Mouse (Mus musculus) liver, embryonic 18 days (tissue): Measurements from ENCODE around the gene Ano3. TPM values are rescaled to one million over a fixed set of nuclear protein-coding genes. Genes with fewer than 3 reads are reported as not detected.

Experiments used
- polyA plus RNA-seq: library from polyadenylated mRNA; depleted of rRNA; stranded (reverse); fragments of >200 nt; gene quantifications from 2 replicates; pipeline ENCODE4 v1.2.3, GENCODE M21; 2012; rRNA removed

Ano3 gene
- polyA plus RNA-seq, result not detected in 2 replicates

GRCm38 (mm10) chr2:110950823-110951222 lies at the start of gene Ano3:
Gene Ano3, minus strand, starts transcription at chr2:110950923.

DNA sequence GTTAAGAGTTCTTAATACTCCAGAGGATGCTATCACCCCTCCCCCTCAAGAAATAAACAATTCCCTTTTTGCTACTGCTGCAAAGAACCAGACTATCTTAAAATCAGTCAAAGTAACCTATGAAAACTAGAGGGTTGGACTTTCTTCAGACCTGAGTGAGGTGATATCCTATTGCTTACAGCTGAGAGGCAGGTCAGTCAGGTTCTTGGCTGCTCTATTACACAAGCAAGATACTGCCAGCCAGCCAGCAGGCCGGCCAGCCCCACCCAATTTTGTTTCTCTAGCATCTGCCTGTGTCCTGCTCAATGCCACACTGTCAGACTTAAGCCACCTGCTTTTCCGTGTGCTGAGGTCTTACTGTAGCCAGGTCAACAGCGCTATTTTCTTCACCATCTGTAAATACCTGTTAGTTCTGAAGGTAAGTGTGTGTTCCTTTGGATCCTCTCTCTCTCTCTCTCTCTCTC lies 229.4 kb downstream of the Ano3 start, which contains the start of gene Muc15:
TSS of gene Muc15 (plus strand) at position 51 of the 464 bp plus-strand sequence.

Other genes with a start within 250 kb of the Ano3 start
- gene Muc15, start 229.6 kb downstream of the Ano3 start, polyA plus RNA-seq, result not detected in 2 replicates
- gene Gm13941, start 155.1 kb upstream of the Ano3 start, polyA plus RNA-seq, result not detected in 2 replicates
- gene Gm15130, start 202.0 kb upstream of the Ano3 start, polyA plus RNA-seq, result not detected in 2 replicates